Mouse (Mus musculus) T-cell, adult 66 days (primary cell): Measurements from ENCODE around the gene Dynlt1a. TPM values are rescaled to one million over a fixed set of nuclear protein-coding genes. Genes with fewer than 3 reads are reported as not detected.

Source experiments
- total RNA-seq, 2 experiments: library from RNA; stranded (reverse); gene quantifications; 3 replicates in 1 of 2; 4 replicates in 1 of 2; pipeline ENCODE4 v1.2.4; 2023

The Dynlt1a gene
- 10 to 100 TPM in 1 of 2 experiments, 1 to 10 TPM in 1; 6.7 to 11.0 TPM for total RNA-seq

DNA sequence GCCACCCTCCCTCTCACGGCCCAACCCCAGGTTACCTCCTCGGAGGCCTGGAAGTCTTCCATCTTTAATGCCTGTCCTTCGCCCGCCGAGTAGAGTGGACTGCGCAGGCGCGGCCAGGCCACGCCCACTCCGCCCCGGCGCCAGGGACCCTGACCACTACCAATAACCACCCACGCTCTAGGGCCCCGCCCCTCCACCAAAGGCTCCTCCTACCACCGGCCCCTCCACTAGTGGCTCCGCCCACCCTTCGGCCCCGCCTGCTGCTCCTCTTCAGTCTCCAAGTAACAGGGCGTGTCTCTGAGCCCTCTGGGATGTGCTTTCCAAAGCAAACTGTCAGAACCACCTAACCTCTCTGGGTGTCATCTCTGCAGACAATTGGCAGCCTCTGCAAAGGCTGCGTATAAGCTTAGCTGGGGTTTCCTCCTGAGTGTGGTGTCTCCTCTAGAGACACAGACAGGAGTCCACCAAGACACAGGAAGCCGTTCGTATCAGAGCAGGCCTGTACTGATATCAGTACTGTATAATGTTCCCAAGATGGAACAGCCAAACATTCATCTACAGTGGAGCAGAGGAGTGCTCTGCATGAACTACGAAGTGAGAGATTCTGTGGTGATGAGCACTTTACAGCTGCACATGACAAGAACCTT, at the start of gene Dynlt1a:
Gene Dynlt1a (minus strand): TSS at position 162 of the 647 bp plus-strand sequence.

DNA sequence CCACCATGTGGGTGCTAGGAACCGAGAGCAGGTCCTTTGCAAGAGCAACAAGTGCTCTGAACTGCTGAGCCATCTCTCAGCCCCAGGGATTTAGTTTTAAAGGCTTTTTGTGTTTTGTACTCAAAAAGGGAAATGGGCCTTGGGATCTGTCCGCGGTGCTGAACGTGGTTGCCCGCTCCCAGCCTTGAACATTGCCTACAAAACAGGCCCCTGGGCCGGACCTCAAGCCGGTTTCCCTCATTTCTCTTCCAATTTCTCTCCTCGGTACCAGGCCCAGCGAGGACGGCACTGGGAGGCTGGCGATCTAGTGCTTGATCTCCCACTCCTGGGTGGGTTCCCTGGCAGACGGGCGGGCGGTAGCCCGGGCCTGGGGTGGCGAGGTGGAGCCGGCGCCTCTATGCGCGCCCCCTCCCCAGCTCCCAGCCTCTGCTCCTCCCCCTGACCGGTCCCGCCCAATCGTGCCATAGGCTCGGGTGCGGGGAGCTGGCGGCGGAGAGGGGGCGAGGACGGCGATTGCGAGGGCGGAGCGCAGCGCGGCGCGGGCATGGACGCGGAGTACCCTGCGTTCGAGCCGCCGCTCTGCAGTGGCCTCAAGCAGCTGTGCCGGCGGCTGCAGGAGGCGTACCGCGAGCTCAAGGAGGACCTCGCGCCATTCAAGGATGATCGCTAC, 60.8 kb downstream of the Dynlt1a start, which contains the start of gene Tmem181a:
Gene Tmem181a (plus strand): TSS at position 461 of the 670 bp plus-strand sequence.

Other genes with a start within 250 kb of the Dynlt1a start
- gene Serac1, start 237.8 kb downstream of the Dynlt1a start, total RNA-seq = 1 to 10 TPM; 5.7 to 8.1 TPM
- 10 to 100 TPM; 52.8 to 59.8 TPM for gene Gtf2h5, start 237.7 kb downstream of the Dynlt1a start, total RNA-seq
- gene Tulp4, start 211.1 kb downstream of the Dynlt1a start, total RNA-seq = 10 to 100 TPM; 91.9 to 92.0 TPM
- 1 to 10 TPM; 8.5 to 8.8 TPM for gene Tmem181a, start 60.6 kb downstream of the Dynlt1a start, total RNA-seq
- gene Dynlt1b, start 112.6 kb upstream of the Dynlt1a start, total RNA-seq = 10 to 100 TPM; 73.9 to 89.5 TPM